Mouse (Mus musculus) ES-E14 (cell line): Measurements from ENCODE around the gene Gpr21.

Source experiments
- HCFC1 ChIP-seq: IDR thresholded peaks from 2 replicates; pipeline ENCODE4 v1.6.1; 2012; ENCODE audit warnings: low read length, inconsistent platforms, borderline replicate concordance; ENCODE audit not compliant: insufficient read depth
- MAFK ChIP-seq: IDR thresholded peaks from 2 replicates; pipeline ENCODE4 v1.6.1; 2014; ENCODE audit warnings: mild to moderate bottlenecking, low read depth, low read length, inconsistent platforms; ENCODE audit not compliant: insufficient read depth
- ZC3H11A ChIP-seq: IDR thresholded peaks from 2 replicates; pipeline ENCODE4 v1.6.1; 2012; ENCODE audit warnings: low read depth, mild to moderate bottlenecking, inconsistent platforms, low read length, borderline replicate concordance
- ZNF384 ChIP-seq: IDR thresholded peaks from 2 replicates; pipeline ENCODE4 v1.6.1; 2012; ENCODE audit warnings: low read depth, low read length, inconsistent platforms

DNA sequence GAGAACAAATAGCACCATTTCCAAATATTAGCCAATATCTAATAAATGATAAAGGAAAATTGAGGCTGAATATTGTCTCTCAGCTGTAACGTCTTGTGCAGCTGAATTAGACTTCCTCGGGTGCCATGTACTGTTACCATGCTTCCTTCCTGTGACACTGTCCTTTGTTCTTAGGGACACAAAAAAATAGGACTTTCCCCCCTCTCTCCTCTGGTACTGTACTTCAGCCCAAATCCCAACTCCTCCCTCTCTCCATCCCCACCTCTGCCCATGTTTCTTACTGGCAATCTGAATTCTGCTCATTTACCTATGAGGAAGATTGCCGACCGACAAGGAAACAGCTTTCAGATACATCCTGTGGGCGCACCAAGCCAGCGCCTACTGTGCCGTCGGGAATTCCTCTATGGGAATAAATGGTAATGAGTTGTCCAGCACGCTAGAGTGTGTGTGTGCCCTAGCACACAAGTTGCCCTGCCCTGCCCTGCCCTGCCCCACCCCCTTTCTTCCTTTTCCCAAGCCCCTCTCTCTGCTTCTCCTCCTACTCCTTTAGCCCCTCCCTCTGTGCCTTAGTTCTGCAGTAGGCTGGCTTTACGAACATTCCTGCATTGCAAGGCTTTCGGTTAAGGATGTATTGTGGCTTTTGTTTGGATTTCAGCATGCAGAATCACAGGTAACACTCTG lies at the start of gene Gpr21:
- TF ChIP-seq ZNF384, result no peak
- no peak for TF ChIP-seq MAFK
- no peak for TF ChIP-seq HCFC1
- no peak for TF ChIP-seq ZC3H11A
